Mouse (Mus musculus) T-helper 17 cell (primary cell): ENCODE data around the gene Ttll13.

Experiments
- in situ Hi-C, 2 experiments: fragments of 300-600 bp; cut with MboI, MseI; formaldehyde crosslinking; loops; 1 replicate in 1 of 2; 2 replicates in 1 of 2; pipeline ENCODE4 v1.15.1; 2025; ENCODE audit warnings: high pct_unique_total_duplicates in 2 of 2

Gene Ttll13

DNA sequence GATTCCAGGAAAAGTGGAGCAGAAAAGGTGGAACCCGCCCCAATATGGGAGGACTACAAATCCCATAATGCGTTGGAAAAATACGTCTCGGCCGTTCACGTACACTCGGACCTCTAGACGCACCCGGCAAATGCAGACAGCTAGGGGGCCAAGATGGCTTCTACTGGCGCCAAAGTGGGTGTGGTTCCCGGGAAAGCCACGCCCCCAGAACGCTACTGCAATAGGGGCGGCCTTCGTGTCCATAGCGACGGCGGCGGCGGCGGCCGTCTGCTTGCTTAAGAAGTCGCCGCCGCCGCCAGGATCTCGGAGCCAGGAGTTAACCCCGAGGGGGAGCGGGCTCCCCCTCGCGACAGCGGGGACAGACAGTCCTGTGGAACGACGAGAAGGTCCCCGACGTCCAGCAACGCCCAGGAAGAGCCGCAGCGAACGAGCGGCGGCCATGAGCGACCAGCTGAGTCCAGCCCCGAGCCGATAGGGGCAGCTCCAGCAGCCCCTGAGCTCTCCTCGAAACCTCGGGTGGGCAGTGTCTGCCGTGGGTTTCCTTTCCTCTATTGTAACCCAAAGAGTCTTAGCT, at the start of gene Ttll13:
Gene Ttll13 (plus strand): TSS at position 229 of the 574 bp plus-strand sequence.
- in situ Hi-C loops: no loop called here

DNA sequence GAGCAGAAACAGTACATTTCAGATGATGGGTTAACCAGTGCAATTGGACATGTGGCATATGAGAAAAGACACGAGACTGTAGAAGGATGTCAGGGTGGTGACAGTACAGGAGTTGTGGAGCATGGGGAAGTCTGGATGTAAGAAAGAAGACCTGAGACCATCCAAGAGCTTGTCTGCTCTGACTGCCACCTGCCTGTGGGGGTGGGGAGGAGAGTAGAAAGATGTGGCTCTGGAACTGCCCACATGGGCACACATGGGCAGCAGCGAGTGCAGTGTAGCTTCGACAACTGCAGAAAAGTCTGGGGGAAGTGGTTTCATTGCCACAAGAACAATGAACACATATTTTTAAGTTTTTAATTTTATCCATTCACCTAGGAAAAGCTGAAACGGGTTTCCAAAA, 48.8 kb upstream of the Ttll13 start:
- in situ Hi-C loops: no loop called here

GRCm38 (mm10) chr7:80197941-80198778, 48.0 kb upstream of the Ttll13 start:
- in situ Hi-C loops: no loop called here

DNA sequence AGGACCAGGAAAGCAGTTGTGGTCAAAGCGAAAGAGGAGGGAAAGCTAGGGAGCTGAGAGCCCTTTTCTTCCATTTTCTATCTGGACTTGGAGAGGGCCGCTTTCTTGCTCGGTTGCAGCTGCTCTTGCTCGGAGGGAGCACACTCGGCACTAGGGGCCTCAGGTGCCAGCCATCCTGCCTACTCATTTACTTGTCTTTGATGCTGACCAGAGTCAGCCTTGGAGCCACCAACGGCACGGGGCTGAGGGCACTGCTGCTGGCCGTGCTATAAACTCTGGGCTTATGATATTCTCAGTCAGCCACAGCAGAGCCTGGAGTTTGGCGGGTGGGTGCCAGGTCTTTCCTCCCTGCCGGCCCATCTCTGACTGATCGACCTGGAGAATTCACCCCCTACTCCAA, 47.3 kb upstream of the Ttll13 start:
- in situ Hi-C loops: no loop called here

- in situ Hi-C loops: no loop called here
These were observed 46.9 kb upstream of the Ttll13 start for GRCm38 (mm10) chr7:80199286-80199685.

DNA sequence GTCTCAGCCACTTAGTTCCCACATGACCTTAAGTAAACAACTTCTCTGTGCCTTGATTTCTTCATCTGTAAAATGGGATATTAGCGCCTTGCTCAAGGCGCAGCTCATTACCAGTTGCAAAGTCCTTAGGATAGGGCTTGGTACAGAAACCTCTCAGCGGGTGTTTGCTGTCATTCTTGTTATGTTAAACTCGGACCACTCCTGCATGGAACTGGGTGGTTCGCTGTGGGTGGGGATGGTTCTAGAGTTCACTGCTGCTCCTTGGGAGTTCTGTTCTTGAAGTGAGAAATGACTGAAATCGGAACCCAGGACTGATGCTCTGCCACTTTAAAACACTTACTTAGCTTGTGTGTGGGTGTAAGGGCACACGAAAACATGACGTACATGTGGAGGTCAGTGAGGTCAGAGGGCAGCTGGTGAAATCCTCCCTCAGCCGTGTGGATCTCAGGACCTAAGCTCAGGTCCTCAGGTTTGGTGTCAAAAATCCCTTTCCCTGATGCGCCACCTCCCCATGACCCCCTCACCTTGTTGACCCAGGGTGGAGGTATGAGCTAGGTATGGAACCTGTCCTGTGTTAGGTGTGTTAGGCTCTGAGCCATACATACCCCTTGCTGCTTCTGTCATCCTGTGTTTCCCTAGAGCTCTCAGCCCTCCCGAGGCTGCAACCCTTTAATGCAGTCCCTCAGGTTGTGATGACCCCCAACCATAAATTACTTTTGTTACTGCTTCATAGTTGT, 46.2 kb upstream of the Ttll13 start:
- in situ Hi-C loops: no loop called here

- in situ Hi-C loops: no loop called here
These were observed 45.6 kb upstream of the Ttll13 start for GRCm38 (mm10) chr7:80200588-80200945.

- in situ Hi-C loops: no loop called here
These were observed 45.1 kb upstream of the Ttll13 start for GRCm38 (mm10) chr7:80200963-80201539.

DNA sequence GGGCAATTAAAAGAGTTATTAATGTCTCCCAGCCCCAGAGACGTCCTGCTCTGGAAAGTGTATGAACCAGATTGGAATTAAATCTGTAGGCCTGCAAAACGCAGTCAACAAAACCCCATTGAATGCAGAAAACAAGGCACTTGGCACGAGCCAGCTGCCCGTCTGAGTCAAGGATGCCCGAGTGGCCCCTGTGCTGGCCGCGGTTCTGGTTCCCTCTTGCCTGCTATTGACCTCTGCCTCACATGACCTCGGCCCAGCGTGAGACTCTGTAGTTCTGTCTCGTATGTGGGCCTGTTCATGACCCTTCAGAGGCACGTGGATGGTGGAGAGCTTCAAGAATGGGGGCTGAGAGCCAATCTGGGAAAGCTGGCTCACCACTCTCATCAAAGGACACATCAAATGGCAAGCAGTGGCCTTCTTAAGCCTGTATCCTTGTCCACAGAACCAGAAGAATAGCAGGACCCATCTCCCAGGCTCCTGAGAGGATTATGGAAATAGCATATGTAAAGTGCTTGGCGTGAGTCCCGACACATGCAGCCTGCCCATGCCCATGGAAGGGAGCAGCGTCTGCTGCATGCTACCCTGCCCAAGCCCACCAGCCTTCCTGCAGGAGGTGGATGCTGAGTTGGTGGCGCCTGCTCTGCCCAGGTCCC, 44.2 kb upstream of the Ttll13 start:
- in situ Hi-C loops: no loop called here

GRCm38 (mm10) chr7:80202961-80203360, 43.2 kb upstream of the Ttll13 start:
- in situ Hi-C loops: no loop called here

DNA sequence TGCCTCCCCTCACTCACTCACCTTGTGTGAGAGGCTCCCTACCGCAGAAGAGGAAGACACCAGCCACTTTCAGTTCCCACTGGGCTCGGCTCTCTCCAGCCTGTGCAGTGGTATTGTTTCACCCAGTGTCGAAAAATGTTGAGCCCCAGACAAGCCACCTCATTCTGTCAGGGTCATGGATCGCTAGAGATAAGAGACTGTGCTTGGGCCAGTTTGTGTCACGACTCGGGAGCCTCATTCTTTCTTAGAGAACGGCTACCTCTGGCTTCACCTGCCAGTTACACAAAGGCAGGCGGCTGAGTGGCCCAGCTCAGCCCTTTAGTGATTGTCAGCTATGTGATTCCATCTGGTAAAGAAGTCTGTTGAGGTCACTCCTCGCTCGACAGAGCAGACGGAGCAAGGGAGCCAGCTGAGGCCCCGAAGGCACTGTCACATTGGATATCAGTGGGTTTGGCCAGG, 42.5 kb upstream of the Ttll13 start:
- in situ Hi-C loops: no loop called here

- in situ Hi-C loops: no loop called here
These were observed 41.8 kb upstream of the Ttll13 start for GRCm38 (mm10) chr7:80204362-80204761.

DNA sequence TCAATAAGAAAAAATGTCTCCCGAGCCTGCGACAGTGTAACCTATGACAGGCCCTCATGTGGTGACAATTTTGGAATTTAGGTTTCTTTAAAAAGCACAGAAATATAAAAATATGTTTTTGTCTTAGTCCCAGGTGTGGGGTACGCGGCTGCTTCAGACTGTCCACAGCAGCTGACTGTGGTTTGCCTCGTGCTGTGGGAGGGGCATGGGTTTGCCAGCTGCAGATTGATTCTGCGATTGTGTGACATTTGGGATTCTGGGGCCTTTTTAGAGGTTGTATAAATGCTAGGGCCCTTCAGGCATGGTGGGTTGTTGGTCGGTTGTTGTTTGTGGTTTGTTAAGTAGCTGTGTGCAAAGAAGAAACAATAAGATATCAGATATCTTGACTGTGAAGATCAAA, 41.2 kb upstream of the Ttll13 start:
- in situ Hi-C loops: no loop called here

DNA sequence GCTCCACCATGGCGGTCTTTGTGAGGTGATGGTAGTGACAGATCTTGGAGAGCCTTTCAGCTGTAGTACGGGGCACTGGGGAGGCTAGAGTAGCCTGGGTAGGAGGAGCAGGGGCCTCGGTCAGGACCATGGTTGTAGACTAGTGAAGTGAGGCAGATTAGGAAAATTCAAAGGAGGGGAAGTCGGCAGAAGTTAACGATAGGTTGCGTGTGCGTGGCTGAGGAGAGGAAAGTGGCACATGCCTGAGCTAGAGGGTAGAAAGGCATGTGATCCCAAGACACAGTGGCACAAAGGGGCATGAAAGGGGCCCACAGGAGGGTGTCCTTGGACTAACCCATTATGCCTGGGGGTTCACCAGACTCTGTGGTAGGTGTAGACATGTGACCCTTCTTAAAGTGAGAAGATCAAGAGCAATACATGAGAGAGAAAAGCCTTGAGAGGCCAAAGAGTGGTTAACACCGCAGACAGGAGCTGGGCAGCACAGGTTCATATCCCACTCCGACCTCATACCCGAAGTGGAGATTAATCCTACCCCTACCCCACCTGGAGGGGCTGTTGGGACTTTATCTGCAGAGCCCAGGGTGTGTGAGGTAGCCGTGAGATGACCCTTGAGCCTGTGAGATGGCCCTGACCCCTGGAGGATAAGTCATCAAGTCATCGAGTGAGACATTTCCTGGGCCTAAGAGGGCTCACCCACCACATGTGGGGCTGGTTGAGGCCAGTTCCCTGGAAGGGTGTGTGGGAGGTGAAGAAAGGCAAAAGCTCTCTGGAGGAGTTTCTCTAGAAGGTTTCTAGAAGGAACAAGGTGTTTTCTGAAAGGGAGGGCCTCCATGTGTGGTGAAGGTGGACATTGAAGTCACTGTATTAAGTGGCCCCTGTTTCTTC, 40.2 kb upstream of the Ttll13 start:
- in situ Hi-C loops: no loop called here

DNA sequence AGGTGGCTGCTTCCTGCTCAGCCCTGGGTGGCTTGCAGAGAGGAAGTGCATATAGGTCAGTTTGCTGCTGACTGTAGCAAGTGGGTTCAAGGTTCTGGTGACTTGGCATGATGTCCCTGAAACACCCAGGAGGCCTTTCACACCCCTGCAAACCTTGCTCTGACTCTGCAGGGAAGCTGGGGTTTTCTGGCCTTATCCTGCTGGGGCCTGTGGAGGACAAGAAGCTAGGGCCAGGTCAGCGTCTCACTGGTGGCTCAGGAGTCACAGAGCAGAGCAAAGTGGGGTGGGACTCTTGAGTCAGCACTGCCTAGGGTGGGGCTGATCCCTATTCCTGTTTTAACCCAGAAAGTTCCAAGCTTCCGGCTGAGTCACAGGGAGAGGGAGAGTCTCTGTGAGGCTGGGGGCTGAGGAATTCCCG, 38.9 kb upstream of the Ttll13 start:
- in situ Hi-C loops: no loop called here

- in situ Hi-C loops: no loop called here
These were observed 38.0 kb upstream of the Ttll13 start for GRCm38 (mm10) chr7:80208026-80208642.

DNA sequence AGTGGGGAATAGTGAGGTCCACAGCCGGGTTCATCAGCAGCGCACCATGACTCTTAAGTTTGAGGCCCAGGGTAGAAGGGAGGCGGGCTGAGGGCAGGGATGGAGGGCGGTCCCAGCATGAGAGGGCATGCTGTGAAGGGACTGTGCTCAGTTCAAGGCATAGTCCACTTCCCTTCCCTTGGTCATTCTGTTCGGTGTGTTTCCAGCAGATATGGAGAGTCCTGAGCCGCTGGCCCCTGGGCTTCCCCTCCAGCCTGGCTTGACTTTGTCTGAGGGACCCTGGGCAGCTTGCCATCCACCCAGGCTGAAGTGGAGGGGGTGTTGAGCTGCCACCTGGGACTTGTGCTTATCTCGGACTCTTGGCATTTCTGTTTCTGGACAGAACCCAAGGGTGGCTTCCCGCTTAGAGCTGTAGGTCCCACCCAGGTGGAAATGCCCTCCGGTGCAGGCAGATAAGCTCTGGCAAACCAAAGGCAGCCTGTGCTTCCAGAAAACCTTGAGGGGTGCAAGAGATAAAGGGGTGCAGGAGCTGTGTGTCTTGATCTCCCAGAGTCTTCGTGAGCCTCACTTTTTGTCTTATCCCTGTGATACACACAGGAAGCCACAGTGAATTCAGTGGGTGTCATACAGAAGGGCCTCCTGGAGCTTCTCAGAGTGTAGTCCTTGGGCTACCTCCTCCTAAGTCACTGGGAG, 37.3 kb upstream of the Ttll13 start:
- in situ Hi-C loops: no loop called here

- in situ Hi-C loops: loop anchor here in 1 of 2 experiments (10.0 kb wide), 1 partner anchor 55 kb away; no protein-coding TSS in a partner anchor
These were observed 36.5 kb upstream of the Ttll13 start for GRCm38 (mm10) chr7:80209669-80210068.

- in situ Hi-C loops: loop anchor here in 1 of 2 experiments (10.0 kb wide), 1 partner anchor 56 kb away; no protein-coding TSS in a partner anchor
These were observed 35.2 kb upstream of the Ttll13 start for GRCm38 (mm10) chr7:80210982-80211381.
